Mouse (Mus musculus): ENCODE results near the gene Clic4. TPM values are rescaled to one million over a fixed set of nuclear protein-coding genes. Genes with fewer than 3 reads are reported as not detected.

The Clic4 gene
- polyA plus RNA-seq, 1 experiment = 50.2 TPM

DNA sequence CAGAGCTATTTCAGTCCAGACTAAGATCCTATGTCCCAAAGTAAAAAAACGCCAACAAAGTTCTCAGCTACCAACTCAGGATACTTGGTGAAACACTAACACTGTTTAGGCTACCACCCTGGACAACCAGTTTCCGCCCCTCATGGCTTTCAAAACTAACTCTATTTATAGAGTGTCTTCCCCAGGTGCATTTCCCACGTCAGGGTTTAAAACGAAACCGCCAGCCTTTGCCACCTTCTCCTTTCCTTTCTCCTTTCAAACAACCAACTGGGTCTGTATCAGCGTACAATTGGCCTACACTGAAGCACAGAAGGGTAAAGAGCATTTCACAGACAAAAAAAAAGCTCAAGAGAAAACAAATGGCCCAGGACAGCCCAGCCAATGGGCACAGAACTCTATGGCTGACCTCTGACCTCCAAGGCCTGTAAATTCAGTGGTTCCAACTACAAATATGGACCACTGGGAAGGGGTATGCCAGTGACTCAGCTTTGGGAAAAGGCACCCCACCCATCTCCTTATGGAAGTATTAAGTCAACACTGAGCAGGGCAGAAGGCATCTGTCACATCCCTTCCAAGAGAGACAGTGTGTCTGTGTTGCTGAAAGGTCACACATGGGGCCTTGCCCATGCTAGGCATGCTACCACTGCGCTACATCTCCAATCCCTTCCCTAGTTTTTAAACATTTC lies 2.8 kb downstream of the Clic4 start:
- H3K27me3 ChIP-seq (ENCODE audit: control insufficient read depth, insufficient read depth, low read length) = no peaks in the 10 kb centered on the region
- H3K27ac ChIP-seq (ENCODE audit: control insufficient read depth, insufficient read depth, low read length) = peak overlapping the region; percentile 82
- DNase-seq = no peak
- H3K36me3 ChIP-seq (ENCODE audit: control insufficient read depth, insufficient read depth, low read length) = no peaks in the 10 kb centered on the region
- TF ChIP-seq CTCF (IDR thresholded peaks at IDR 0.05; ENCODE audit: borderline replicate concordance, control insufficient read depth, extremely low read depth, insufficient read depth, low read length, poor library complexity) (no peak), POLR2A (IDR thresholded peaks at IDR 0.05; ENCODE audit: control insufficient read depth, extremely low read depth, insufficient read depth, low read length, poor library complexity) (no peak)
- 16% methylated on average over 7 of the region's 7 CpGs for WGBS
- H3K4me3 ChIP-seq (ENCODE audit: control insufficient read depth, insufficient read depth, low read length) = no peak overlapping the region
- H3K4me1 ChIP-seq (replicated peaks; ENCODE audit: control insufficient read depth, insufficient read depth, low read length) = peaks cover 24% of the 10 kb centered on the region

DNA sequence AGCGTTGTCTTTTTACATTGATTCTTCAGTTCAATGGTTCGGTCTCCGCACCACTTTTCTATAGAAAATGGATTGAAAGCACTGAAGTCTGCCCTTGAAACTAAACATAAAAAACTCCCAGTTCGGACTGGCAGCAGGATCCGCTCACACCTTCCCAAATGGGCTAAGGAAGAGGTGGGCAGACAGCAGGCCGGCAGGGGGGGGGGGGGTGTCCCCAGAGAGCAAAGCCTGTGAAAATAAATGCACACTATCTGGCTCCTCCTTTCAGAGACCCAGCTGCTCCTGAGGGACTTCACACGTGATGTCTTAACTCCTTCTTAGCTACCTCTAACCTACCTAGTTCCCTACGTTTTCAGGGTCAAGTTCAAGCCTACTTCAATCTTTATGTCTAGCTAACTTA lies 5.1 kb downstream of the Clic4 start:
- Histone ChIP-seq H3K36me3 (ENCODE audit: control insufficient read depth, insufficient read depth, low read length) (no peaks in the 10 kb centered on the region), H3K4me3 (ENCODE audit: control insufficient read depth, insufficient read depth, low read length) (no peak overlapping the region), H3K27me3 (ENCODE audit: control insufficient read depth, insufficient read depth, low read length) (no peaks in the 10 kb centered on the region), H3K4me1 (replicated peaks; ENCODE audit: control insufficient read depth, insufficient read depth, low read length) (peaks cover 20% of the 10 kb centered on the region), H3K27ac (ENCODE audit: control insufficient read depth, insufficient read depth, low read length) (no peak overlapping the region)
- WGBS = 87% methylated on average over 8 of the region's 8 CpGs
- TF ChIP-seq CTCF (IDR thresholded peaks at IDR 0.05; ENCODE audit: borderline replicate concordance, control insufficient read depth, extremely low read depth, insufficient read depth, low read length, poor library complexity) (no peak), POLR2A (IDR thresholded peaks at IDR 0.05; ENCODE audit: control insufficient read depth, extremely low read depth, insufficient read depth, low read length, poor library complexity) (no peak)
- DNase-seq = no peak

DNA sequence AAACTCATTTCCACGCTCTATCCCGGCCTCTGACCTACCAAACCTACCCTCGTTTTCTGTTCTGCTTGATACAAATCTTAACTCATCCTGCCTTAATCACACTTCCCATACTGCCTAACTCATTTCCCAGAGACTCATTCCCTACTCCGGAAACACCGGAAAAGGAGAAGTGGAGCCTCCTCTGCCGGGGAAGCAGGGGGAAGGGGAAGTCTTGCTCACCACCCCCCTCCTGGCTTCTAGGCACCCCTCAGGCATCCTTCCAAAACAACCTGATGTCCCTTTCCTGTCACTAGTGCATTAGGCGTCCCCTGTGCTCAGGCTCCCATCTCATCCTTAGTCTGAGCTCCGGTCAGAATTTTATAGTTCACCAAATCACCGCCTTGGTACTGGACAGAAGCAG lies 5.6 kb downstream of the Clic4 start:
- Histone ChIP-seq H3K4me1 (replicated peaks; ENCODE audit: control insufficient read depth, insufficient read depth, low read length) (peaks cover 20% of the 10 kb centered on the region), H3K27ac (ENCODE audit: control insufficient read depth, insufficient read depth, low read length) (no peak overlapping the region), H3K27me3 (ENCODE audit: control insufficient read depth, insufficient read depth, low read length) (no peaks in the 10 kb centered on the region), H3K36me3 (ENCODE audit: control insufficient read depth, insufficient read depth, low read length) (no peaks in the 10 kb centered on the region), H3K4me3 (ENCODE audit: control insufficient read depth, insufficient read depth, low read length) (no peak overlapping the region)
- TF ChIP-seq POLR2A (IDR thresholded peaks at IDR 0.05; ENCODE audit: control insufficient read depth, extremely low read depth, insufficient read depth, low read length, poor library complexity) (no peak), CTCF (IDR thresholded peaks at IDR 0.05; ENCODE audit: borderline replicate concordance, control insufficient read depth, extremely low read depth, insufficient read depth, low read length, poor library complexity) (no peak)
- WGBS = 88% methylated on average over 9 of the region's 9 CpGs
- no peak for DNase-seq

DNA sequence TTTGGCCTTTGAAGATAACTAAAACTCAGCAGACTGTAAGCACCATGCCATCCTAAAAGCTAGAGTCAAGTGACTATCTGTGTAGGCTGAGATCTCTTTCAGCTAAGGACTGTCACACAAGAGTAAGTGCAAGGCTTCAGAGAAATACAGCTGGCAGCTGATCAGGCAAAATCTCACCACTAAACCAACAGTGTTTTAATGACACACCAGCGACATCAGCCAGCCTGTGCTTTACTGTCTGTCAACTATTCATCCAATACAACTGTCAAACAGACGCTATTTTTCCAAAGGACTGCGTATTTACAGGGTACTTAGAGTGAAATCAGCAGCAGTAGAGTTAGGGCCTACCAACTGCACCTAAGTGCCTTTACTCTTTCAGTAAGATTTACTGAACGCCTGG lies 12.2 kb downstream of the Clic4 start:
- Histone ChIP-seq H3K27me3 (ENCODE audit: control insufficient read depth, insufficient read depth, low read length) (no peaks in the 10 kb centered on the region), H3K36me3 (ENCODE audit: control insufficient read depth, insufficient read depth, low read length) (no peaks in the 10 kb centered on the region), H3K4me3 (ENCODE audit: control insufficient read depth, insufficient read depth, low read length) (no peak overlapping the region), H3K27ac (ENCODE audit: control insufficient read depth, insufficient read depth, low read length) (no peak overlapping the region), H3K4me1 (replicated peaks; ENCODE audit: control insufficient read depth, insufficient read depth, low read length) (0 out of 2 replicates have a peak, but pooled peaks cover 2% of the 10 kb centered on the region)
- 83% methylated on average over 4 of the region's 4 CpGs for WGBS
- TF ChIP-seq CTCF (IDR thresholded peaks at IDR 0.05; ENCODE audit: borderline replicate concordance, control insufficient read depth, extremely low read depth, insufficient read depth, low read length, poor library complexity) (no peak), POLR2A (IDR thresholded peaks at IDR 0.05; ENCODE audit: control insufficient read depth, extremely low read depth, insufficient read depth, low read length, poor library complexity) (no peak)
- no peak for DNase-seq

- H3K27me3 ChIP-seq (ENCODE audit: control insufficient read depth, insufficient read depth, low read length) = no peaks in the 10 kb centered on the region
- 0 out of 2 replicates have a peak, but pooled peaks cover 2% of the 10 kb centered on the region for H3K4me1 ChIP-seq (replicated peaks; ENCODE audit: control insufficient read depth, insufficient read depth, low read length)
- TF ChIP-seq CTCF (IDR thresholded peaks at IDR 0.05; ENCODE audit: borderline replicate concordance, control insufficient read depth, extremely low read depth, insufficient read depth, low read length, poor library complexity) (no peak), POLR2A (IDR thresholded peaks at IDR 0.05; ENCODE audit: control insufficient read depth, extremely low read depth, insufficient read depth, low read length, poor library complexity) (no peak)
- no peak overlapping the region for H3K4me3 ChIP-seq (ENCODE audit: control insufficient read depth, insufficient read depth, low read length)
- H3K36me3 ChIP-seq (ENCODE audit: control insufficient read depth, insufficient read depth, low read length) = no peaks in the 10 kb centered on the region
- H3K27ac ChIP-seq (ENCODE audit: control insufficient read depth, insufficient read depth, low read length) = no peak overlapping the region
- DNase-seq = no peak
- WGBS = 92% methylated on average over 7 of the region's 7 CpGs
Measured at GRCm38 (mm10) chr4:135258521-135258920, 14.1 kb downstream of the Clic4 start.

DNA sequence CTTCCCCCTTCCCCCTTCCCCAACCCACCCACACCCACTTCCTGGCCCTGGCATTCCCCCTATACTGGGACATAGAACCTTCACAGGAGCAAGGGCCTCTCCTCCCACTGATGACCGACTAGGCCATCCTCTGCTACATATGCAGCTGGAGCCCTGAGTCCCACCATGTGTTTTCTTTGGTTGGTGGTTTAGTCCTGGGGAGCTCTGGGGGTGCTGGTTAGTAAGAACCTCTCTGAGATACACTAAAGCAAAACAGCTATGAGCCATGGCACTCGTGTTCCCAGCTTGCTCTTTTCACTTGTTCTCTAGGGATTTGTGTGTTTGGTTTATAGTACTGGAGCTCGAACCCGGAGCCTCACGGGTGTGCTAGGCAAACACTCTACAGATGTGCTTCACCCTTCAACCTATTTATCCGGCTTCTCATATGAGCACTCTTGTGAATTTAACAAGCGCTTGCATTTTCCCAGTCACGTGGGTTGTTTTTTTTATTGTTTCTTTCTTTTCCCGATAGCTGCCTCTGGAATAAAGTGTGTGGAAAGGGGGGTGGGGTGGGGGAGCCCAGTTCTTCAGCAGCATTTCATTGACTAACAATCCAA lies 14.6 kb downstream of the Clic4 start:
- TF ChIP-seq CTCF (IDR thresholded peaks at IDR 0.05; ENCODE audit: borderline replicate concordance, control insufficient read depth, extremely low read depth, insufficient read depth, low read length, poor library complexity) = no peak
- TF ChIP-seq POLR2A (IDR thresholded peaks at IDR 0.05; ENCODE audit: control insufficient read depth, extremely low read depth, insufficient read depth, low read length, poor library complexity) = no peak
- no peak for DNase-seq
- Histone ChIP-seq H3K27me3 (ENCODE audit: control insufficient read depth, insufficient read depth, low read length) (no peaks in the 10 kb centered on the region), H3K4me1 (replicated peaks; ENCODE audit: control insufficient read depth, insufficient read depth, low read length) (0 out of 2 replicates have a peak, but pooled peaks cover 2% of the 10 kb centered on the region), H3K36me3 (ENCODE audit: control insufficient read depth, insufficient read depth, low read length) (no peaks in the 10 kb centered on the region), H3K27ac (ENCODE audit: control insufficient read depth, insufficient read depth, low read length) (no peak overlapping the region), H3K4me3 (ENCODE audit: control insufficient read depth, insufficient read depth, low read length) (no peak overlapping the region)
- WGBS = 83% methylated on average over 9 of the region's 9 CpGs

Data from thymus, adult 2 months (tissue).